ENCODE assay signal across 15 mouse cellular contexts in the genomic region with DNA sequence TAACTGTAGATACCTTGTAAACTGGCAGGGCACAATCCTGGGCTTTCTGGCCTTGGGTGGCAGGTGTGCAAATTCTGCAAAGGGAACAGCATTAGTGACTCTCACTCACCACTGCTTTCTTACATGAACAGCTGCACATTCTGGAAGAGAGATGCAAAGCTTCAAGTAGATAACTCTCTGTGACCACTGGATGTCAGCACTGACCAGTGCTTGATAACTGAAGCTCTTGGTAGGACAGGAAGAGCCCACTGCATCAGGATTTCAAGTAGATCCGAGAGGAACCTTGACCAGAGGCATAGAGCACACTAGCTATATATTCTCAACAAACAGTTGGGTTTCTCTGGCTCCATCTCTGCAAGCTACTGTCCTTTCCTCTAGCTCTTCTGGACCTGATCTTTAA. TPM values are rescaled to one million over a fixed set of nuclear protein-coding genes. Genes with fewer than 3 reads are reported as not detected.
DNase-seq lines count a peak whose midpoint lies in the region; ATAC-seq and TF ChIP-seq lines count a peak whose summit lies in the region.
"Had no signal": no experiment of that assay in that cellular context is flagged by ENCODE, and none has a peak within 500 bp of the region (broad histone marks: within the 10 kb centered on the region; RNA-seq: fewer than 3 reads in every experiment).

No protein-coding gene starts in this region.

- no peak overlapping the region for H3K4me3 ChIP-seq in intestine, postnatal 0 days (ENCODE audit: low read depth, low read length)
- H3K4me3 ChIP-seq in intestine, embryonic 15.5 days (replicated peaks), result no peak overlapping the region
- H3K4me3 ChIP-seq in lung, postnatal 0 days (ENCODE audit: low read depth, low read length), result no peak overlapping the region
- H3K4me3 ChIP-seq: embryonic facial prominence, embryonic 12.5 days; midbrain, embryonic 10.5 days had no signal

- 30% methylated on average over 1 of the region's 1 CpGs for WGBS in intestine, postnatal 0 days
- 24% methylated on average over 1 of the region's 1 CpGs for WGBS in intestine, embryonic 15.5 days
- WGBS in lung, postnatal 0 days, result 22% methylated on average over 1 of the region's 1 CpGs

- peak; percentile 54 for TF ChIP-seq CTCF in intestine, postnatal 0 days (IDR thresholded peaks at IDR 0.05; ENCODE audit: low read depth)
- TF ChIP-seq CTCF in lung, postnatal 0 days (IDR thresholded peaks at IDR 0.05), result peak; percentile 36
- peak; percentile 24; the same call in 1 of the 2 replicates for TF ChIP-seq CTCF in brain, embryonic 14.5 days (IDR thresholded peaks at IDR 0.05; ENCODE audit: borderline replicate concordance, extremely low read depth, insufficient read depth, insufficient read length)

- H3K9me3 ChIP-seq in intestine, postnatal 0 days (ENCODE audit: control insufficient read depth), result no peaks in the 10 kb centered on the region
- no peaks in the 10 kb centered on the region for H3K9me3 ChIP-seq in intestine, embryonic 15.5 days
- H3K9me3 ChIP-seq in lung, postnatal 0 days (ENCODE audit: low read length), result no peaks in the 10 kb centered on the region
- H3K9me3 ChIP-seq: embryonic facial prominence, embryonic 12.5 days had no signal

- TF ChIP-seq POLR2A in brain, embryonic 14.5 days (IDR thresholded peaks at IDR 0.05; ENCODE audit: borderline replicate concordance, extremely low read depth, insufficient read depth, insufficient read length, poor library complexity, severe bottlenecking), result no peak

- no peak overlapping the region for H3K4me2 ChIP-seq in intestine, postnatal 0 days (replicated peaks; ENCODE audit: low read depth)
- H3K4me2 ChIP-seq in intestine, embryonic 15.5 days (replicated peaks), result no peak overlapping the region
- H3K4me2 ChIP-seq in lung, postnatal 0 days (replicated peaks; ENCODE audit: low read depth, low read length), result no peak overlapping the region
- H3K4me2 ChIP-seq: embryonic facial prominence, embryonic 12.5 days had no signal

- H3K27me3 ChIP-seq in intestine, postnatal 0 days (replicated peaks; ENCODE audit: control insufficient read depth, insufficient read depth, low read length), result no peaks in the 10 kb centered on the region
- H3K27me3 ChIP-seq in intestine, embryonic 15.5 days (replicated peaks), result no peaks in the 10 kb centered on the region
- H3K27me3 ChIP-seq in lung, postnatal 0 days (replicated peaks; ENCODE audit: insufficient read depth, low read length), result no peaks in the 10 kb centered on the region
- H3K27me3 ChIP-seq: embryonic facial prominence, embryonic 12.5 days had no signal

- no peak overlapping the region for H3K27ac ChIP-seq in intestine, postnatal 0 days (ENCODE audit: low read depth, low read length)
- H3K27ac ChIP-seq in intestine, embryonic 15.5 days, result no peak overlapping the region
- no peak overlapping the region for H3K27ac ChIP-seq in lung, postnatal 0 days (ENCODE audit: low read length)
- H3K27ac ChIP-seq: embryonic facial prominence, embryonic 12.5 days; midbrain, embryonic 10.5 days had no signal

- no peak for ATAC-seq in intestine, postnatal 0 days
- no peak for ATAC-seq in intestine, embryonic 15.5 days
- ATAC-seq in lung, postnatal 0 days, result no peak

- no peak overlapping the region for H3K9ac ChIP-seq in intestine, postnatal 0 days (ENCODE audit: low read depth, low read length)
- no peak overlapping the region for H3K9ac ChIP-seq in intestine, embryonic 15.5 days
- H3K9ac ChIP-seq in lung, postnatal 0 days (replicated peaks; ENCODE audit: low read depth), result no peak overlapping the region
- H3K9ac ChIP-seq: embryonic facial prominence, embryonic 12.5 days had no signal

- H3K4me1 ChIP-seq in intestine, postnatal 0 days (replicated peaks; ENCODE audit: control insufficient read depth, insufficient read depth, low read length), result no peaks in the 10 kb centered on the region
- no peaks in the 10 kb centered on the region for H3K4me1 ChIP-seq in intestine, embryonic 15.5 days (replicated peaks)
- no peaks in the 10 kb centered on the region for H3K4me1 ChIP-seq in lung, postnatal 0 days (ENCODE audit: insufficient read depth, low read depth, low read length)
- H3K4me1 ChIP-seq: embryonic facial prominence, embryonic 12.5 days; midbrain, embryonic 10.5 days had no signal

- TF ChIP-seq EP300 in lung, postnatal 0 days (IDR thresholded peaks at IDR 0.05), result no peak

- peak; percentile 36 for DNase-seq in embryo, embryonic 10.5 days (ENCODE audit: low spot score)
- no peak for DNase-seq in embryo, embryonic 9.5 days (ENCODE audit: extremely low spot score)
- no peak for DNase-seq in lung, postnatal 0 days (ENCODE audit: low spot score)
- DNase-seq in lung, postnatal 36 days, result no peak
- DNase-seq in brain, embryonic 14.5 days (ENCODE audit: low read depth), result peak; percentile 53
- DNase-seq in thymus, postnatal 25 days, result no peak
- DNase-seq: adrenal gland, postnatal 10 days; cerebellum, adult 9-10 months; heart, postnatal 36 days; kidney, postnatal 25 days; right cerebral cortex, postnatal 14 days had no signal

- no peaks in the 10 kb centered on the region for H3K36me3 ChIP-seq in intestine, postnatal 0 days (ENCODE audit: control insufficient read depth, insufficient read depth)
- no peaks in the 10 kb centered on the region for H3K36me3 ChIP-seq in intestine, embryonic 15.5 days
- no peaks in the 10 kb centered on the region for H3K36me3 ChIP-seq in lung, postnatal 0 days (ENCODE audit: insufficient read depth, low read length)
- H3K36me3 ChIP-seq: embryonic facial prominence, embryonic 12.5 days; midbrain, embryonic 10.5 days had no signal

RNA-seq across cellular contexts. Expression of a gene that starts 34.4 kb away (rescaled TPM):
- 6.1 and 7.0 TPM in 2 replicates for polyA plus RNA-seq in intestine, postnatal 0 days (2015; fragmentation: Nextera tagmentation; extraction: Ambion mirVana)
- polyA plus RNA-seq in intestine, embryonic 15.5 days (2015; fragmentation: Nextera tagmentation; extraction: Ambion mirVana), result 9.7 and 10.1 TPM in 2 replicates
- polyA plus RNA-seq in lung, postnatal 0 days (2015; fragmentation: Nextera tagmentation; extraction: Ambion mirVana), result 6.3 and 6.8 TPM in 2 replicates
- 10.9 and 18.8 TPM in 2 replicates for polyA plus RNA-seq in brain, embryonic 14.5 days (2012; rRNA removed)

RNA-seq across cellular contexts. Expression of a gene that starts 57.9 kb away (rescaled TPM):
- 20.0 and 27.4 TPM in 2 replicates for polyA plus RNA-seq in intestine, postnatal 0 days (2015; fragmentation: Nextera tagmentation; extraction: Ambion mirVana)
- polyA plus RNA-seq in intestine, embryonic 15.5 days (2015; fragmentation: Nextera tagmentation; extraction: Ambion mirVana), result 19.1 and 28.7 TPM in 2 replicates
- 24.0 and 25.3 TPM in 2 replicates for polyA plus RNA-seq in lung, postnatal 0 days (2015; fragmentation: Nextera tagmentation; extraction: Ambion mirVana)
- polyA plus RNA-seq in brain, embryonic 14.5 days (2012; rRNA removed), result 137 and 205 TPM in 2 replicates

Comparison
In these comparisons a context has a peak if more than half of its experiments do, and no peak if none do; other contexts are left out.
1. DNase-seq: peak in embryo, embryonic 10.5 days (single experiment) and brain, embryonic 14.5 days (single experiment); none in embryo, embryonic 9.5 days (single experiment), lung, postnatal 0 days (single experiment), lung, postnatal 36 days (single experiment) and thymus, postnatal 25 days (single experiment).
2. Peak in every context shown above with its lines, with median percentiles within 50 percentile points of each other: CTCF ChIP-seq.